Mouse (Mus musculus) urinary bladder, adult 2 months (tissue): ENCODE measurements around the gene Cacnb2. TPM values are rescaled to one million over a fixed set of nuclear protein-coding genes. Genes with fewer than 3 reads are reported as not detected.

Experiments used
- DNase-seq: peaks from one replicate; pipeline ENCODE4 v3.0.0; 2022; ENCODE audit warnings: low spot score
- polyA plus RNA-seq: library from polyadenylated mRNA; depleted of rRNA; stranded (reverse); fragments of >200 nt; gene quantifications from 2 replicates; pipeline ENCODE4 v1.2.3, GENCODE M21; 2012

The Cacnb2 gene
- polyA plus RNA-seq, 1 experiment: 16.0 TPM

DNA sequence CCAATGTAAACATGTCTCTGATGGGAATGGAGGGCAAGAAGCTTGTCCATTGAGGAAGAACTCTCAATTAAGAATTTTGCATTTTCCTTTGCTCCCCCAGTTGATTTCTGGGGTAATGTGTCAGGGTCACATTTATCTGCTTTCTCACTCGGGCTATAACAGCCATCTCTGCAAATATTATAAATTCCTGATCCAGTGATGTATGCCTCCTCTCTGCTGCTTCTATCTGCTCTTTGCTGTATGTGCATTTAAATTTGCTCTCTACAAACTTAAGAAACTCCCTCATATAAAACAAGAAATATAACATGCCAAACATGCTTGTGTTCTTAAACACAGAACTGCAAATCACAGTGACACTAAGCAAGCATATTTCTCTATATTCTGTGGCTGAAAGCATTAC, 171.5 kb downstream of the Cacnb2 start:
- no peak for DNase-seq

DNA sequence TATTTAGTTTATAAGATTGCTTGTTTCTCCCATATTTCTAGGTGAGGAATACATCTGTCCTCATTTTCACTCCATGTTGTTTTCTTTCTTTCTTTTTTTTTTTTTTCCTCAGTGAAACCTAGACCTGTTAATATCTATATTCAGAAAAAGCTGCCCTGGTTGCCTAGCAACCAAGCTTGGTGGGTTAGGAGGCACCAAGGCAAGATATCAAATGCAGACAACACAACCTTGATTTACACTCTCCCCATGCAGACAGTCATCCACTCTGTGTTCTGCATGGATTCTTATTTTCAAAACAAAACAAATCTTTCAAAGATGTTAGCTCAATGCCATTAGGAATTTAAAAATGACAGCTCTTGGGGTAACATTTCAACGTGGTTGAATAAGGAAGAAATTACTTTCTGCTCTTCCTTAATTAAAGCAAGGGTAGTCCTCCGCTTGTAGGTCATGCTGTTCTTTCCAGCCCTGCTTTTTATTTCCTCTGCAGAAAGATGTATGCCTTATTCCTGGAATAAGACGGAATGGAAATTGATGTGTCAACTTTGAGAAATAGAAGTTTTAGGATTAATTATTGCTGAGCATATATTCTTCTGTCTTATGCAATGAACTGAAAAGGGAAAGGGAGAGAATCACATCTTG, 172.1 kb downstream of the Cacnb2 start:
- DNase-seq: no peak

DNA sequence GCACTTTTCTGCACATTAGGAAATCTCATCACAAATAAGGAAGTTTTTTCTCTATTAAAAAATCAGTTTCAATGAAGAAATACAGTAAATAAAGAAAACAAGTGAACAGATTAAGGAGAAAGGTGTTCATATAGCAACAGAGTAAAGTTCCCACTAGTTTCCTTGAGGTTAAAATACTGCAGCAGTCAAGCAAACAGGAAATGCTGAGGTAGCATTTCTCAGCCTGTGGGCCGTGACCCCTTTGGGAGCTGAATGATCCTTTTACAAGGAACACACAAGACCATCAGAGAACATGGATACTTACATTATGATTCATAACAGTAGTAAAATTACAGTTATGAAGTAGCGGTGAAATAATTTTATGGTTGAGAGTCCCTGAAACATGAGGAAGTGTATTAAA, 185.1 kb downstream of the Cacnb2 start:
- no peak for DNase-seq

DNA sequence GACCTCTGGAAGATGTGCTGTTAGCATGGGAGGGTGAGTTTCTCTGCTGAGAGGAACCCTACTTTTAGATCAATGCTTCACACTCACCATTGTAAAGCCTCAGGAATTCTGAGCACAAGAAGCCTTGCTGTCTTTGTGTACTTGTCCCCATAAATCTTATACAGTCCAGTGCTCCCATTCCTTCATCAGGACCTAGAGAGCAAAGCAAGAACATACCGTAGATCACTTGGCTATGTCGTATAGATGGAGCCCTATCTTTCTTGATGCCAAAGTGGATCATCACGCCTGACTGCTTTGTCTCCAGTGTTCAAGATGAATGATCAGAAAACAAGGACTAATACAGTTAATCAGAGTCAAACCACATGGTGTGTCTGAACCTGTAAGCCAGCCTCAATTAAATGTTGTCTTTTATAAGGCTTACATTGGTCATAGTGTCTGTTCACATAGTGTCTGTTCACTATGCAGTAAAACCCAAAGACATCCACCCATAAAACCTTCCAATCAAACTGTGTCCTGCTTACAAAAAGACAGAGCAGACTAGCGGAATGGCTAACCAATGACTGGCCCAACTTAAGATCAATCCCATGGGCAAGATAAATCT, 198.7 kb downstream of the Cacnb2 start:
- DNase-seq: no peak

DNA sequence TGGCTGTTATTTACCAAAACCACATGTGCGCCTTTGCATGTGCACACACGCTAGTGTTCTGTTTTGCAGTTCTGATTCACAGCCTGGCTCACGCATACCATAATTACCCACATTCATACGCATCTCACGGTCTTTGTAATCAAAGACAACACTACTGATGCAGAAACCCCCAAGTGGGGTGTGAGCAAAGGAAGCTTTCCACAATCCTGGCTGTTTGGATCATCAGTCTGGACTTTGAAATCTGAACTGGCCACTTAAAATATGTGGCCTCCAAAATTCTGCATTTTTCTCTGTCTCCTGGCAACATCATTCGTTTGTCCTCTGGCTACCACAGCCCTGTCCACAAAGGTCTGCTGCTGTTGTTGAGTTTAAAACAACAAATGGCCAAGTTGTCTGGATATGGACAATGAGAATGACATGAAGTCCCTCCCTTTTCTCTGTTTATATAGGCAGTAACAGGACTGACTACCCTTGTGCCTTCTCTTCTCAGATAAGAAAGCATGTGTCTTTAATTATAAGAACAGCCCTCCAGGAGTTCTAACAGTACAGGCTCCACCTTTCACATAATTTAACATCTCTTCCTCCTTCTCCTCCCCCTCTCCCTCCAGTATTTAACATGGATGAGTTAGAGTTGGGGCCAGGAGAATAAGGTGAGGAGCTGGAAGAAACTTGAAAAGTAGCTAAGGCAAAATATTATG, 204.9 kb downstream of the Cacnb2 start:
- no peak for DNase-seq

DNA sequence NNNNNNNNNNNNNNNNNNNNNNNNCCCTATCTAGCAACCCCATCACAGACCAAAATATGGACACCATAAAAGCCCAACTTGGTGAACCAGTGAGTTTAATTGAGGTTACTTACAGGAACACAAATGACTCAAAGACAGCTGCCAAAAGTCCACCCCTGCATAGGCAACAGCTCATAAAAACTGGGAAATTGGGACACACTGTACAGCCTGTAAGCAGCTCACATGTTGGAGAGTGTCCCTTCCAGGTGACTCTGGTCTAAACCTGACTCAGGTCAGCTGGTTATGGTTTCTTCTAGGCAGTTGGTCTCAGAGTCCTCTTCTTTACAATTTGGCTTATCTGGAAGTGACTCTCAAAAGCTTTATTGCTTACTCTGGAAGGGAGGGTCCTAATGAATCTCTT, 212.1 kb downstream of the Cacnb2 start:
- no peak for DNase-seq

DNA sequence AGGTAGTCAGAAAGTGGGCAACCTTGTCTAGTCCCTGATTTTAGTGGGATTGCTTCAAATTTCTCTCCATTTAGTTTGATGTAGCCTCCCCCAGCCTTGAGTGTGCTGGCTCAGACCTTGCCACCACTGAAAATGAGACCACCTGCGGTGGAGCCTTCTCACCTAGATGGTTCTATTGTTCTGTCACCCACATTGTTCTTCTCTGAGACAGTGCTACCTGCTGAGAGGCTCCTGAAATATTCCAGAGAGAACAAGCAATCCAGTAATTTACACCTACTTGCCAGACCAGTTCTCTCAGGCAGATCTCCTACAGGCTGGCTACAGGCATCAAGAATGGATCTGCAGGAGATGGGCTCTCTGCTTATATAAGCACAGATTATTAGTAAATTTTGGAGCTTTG, 215.8 kb downstream of the Cacnb2 start:
- no peak for DNase-seq

DNA sequence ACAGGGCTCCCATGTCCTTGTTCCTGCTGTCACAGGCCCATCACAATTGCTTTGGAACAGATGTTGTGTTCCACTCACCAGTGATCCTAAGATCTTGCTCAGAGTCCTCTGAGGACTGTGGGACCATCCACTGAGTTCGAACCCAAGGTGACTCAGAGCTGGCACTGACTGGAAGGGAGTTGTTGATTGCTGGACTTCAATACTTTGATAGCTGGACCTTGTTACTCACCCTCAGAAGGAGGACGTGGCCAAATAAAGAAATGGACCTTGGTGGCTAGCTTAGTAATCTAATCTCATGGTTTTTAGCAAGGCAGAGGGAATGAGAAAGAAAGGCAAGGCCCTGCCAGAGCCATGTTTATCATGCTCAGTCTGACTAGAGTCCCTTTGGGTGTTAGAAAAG, 218.1 kb downstream of the Cacnb2 start:
- no peak for DNase-seq

DNA sequence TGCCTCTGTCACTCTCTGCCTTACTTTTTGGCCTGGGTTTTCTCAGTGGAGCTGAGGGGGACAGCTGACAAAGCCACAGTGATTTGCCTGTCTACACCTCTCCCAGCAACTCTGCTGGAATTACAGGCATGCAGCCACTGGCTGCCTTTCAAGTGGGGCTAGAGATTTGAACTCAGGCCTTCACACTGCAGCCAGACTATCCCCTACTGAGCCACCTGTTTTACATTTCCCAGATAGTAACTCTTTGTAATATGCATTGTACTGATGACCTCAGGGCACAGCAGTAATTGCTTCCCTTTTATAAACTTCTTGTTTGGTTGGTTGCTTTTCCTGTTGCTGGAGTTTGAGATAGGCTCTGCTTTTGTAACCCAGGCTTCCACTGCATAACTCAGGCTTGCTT, 220.2 kb downstream of the Cacnb2 start:
- DNase-seq: no peak

DNA sequence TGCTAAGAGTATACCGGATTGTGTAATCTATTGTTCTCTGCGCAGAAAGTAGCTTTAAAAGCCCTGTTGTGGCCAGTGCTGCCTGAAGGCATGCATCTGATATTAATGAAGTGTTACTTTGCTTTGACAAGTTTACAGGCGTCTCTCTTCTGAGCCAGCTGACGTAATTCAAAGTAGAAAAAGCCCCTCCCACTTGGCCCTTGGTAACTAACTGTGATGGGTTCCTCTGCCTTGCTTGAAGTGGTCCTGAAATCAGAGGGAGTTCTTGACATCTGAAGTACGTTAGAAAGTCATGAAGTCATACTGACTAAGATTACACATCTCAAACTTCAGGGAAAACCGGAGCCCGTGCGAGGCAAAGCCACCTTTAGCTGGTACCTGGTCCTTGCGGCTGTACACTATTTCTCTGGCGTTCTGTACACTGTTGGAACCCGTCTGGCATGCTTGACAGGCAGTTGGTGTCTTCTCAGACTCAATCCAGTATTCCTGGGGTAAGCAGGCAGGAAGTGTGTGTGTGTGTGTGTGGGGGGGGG, 221.0 kb downstream of the Cacnb2 start:
- DNase-seq: no peak

DNA sequence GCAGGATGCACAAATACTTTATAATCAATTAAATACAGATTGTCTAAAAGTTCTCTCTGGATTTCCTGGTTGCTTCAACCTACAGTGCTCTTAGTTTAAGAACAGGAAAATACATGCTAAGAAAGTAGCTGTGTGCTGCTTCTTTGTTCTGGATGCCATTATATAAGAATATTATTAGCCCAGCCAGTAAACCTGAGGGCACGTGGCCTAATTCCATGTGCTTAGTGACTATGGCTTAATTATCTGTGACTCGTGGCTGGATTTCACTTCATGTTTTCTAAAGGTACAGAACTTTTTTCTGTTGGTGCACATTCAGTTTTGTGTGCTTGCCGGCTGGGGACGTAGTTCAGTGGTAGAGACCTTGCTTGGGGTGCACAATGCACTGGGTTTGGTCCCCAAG, 222.3 kb downstream of the Cacnb2 start:
- no peak for DNase-seq

DNA sequence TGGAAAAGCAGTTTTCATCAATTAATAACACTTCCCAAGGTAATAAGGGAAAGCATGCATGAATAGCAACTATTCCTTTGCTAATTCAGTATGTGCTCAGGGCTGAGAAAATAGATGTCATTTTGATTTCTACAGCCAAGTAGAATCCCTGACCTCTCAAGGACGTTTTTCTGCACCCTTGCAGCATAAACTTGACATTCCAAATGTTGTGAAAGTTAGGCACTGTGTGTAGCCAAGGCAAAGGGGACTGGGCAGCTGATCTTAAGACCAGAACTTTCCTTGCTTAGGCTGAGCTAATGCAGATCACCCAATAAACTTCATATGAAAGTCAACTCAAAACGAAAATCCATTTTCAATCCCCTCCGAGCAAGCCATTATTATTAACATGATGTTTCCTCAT, 226.6 kb downstream of the Cacnb2 start:
- DNase-seq: no peak

DNA sequence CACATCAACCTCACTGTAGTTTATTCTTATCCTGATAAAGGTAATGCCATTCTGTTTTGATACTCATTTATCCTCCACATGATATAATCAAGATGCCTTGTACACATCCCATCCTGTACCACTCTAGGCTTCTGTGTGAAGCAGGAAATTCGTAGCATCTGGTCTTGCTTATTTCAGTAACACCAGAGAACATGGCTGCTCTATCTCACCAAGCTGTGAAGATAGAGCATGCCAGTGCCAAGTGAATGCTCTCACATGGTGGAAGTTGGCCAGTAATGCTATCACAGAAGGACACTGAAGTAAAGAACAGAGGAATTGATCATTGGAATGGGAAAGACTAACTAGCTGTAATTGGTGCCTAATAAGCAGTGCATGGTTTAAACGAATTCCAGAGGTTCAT, 228.4 kb downstream of the Cacnb2 start:
- DNase-seq: no peak

DNA sequence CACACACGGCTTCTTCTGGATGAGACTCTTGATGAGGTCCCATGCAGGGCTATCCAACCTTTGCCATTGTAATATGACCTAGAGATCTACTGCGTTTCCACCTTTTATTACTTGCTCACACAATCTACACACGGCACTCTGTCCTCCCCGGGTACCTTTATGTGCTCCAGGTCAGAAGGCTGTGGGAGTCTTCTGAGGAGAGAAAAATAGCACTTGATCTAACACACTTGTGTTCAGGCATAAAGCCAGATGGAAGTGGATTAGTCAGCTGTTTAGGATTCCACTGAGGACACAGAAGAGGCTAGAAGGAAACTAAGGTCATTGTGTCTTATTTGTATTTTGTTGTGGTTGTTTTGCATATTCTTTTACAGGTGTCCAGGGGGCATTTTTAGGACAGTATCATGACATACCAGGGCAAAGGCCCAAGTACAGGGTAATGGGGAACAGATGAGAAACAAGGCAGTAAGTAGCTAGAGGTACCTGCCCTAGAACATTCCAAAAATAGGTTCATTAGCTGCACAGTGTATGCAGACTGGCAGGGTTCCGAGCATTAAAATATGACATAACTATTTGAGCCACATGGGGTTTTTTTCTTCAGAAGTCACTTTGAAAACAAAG, 231.9 kb downstream of the Cacnb2 start:
- DNase-seq: no peak

DNA sequence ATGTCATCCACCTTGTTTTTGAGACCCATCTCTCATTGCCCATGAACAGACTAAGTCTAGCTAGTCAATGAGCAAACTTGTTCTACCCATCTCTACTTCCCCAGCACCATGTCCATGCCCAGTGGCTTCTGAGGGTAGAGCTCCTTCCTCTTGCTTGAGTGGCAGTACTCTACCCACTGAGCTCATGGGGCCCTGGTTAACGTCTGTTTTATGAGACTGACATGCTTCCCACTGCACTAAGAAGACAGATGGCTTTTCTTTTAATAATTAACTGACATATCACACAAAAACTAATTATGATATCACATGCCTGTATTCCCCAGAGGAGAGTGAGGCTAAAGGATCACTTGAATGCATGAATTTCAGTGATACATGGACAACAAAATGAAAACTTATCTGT, 238.4 kb downstream of the Cacnb2 start:
- DNase-seq: no peak

DNA sequence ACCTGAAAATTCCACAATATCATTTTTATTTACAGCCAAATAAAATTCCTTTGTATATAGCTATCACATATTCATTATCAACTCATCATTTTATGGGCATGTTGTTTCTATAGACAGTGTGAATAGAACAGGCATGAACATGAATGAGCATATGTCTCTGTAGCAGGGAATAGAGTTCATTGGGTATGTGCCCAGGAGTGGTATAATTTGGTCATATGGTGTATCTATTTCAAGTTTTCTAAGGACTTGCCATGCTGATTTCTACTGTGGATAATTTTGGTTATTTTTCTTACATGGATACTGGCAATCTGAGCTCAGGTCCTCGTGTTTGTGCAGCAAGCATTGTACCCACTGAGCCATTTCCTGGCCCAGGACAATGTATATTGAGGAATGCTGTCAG, 243.8 kb downstream of the Cacnb2 start:
- DNase-seq: no peak

DNA sequence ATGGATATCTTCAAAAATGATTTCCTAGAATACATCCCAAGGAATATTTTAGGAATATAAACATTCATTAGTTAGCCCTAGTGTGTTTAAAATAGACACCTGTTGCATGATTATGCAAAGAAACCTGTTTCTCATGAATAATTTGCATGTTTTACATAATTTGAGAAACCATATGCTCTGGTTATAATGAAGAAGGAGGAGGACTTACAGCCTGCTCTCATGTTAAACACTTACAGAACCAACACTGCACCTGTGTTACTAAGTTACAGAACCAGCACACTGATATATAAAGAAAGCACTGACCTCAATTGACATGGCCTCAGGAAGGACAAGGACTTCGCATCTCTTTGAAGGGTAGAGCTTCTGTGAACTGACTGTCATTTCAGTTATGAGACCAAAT, 244.3 kb downstream of the Cacnb2 start:
- no peak for DNase-seq

DNA sequence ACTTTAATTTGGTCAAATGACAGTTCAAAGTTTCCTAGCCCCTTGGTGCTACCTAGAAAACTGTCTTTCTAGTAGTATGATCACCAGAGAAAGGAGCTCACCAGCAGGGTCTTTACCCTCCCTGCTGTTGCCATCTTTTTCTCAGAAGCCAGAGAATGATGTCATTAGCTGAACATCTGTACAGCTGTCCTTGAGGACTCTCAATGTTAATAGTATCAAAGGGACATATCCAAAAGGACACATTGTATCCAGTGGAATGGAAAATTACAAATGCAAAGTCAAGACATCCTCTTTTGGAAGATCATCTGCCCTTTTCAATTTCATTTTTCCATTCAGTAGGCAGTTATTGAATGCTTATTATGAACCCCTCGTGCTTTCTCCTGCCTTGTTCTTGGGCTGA, 247.9 kb downstream of the Cacnb2 start:
- DNase-seq: no peak

DNA sequence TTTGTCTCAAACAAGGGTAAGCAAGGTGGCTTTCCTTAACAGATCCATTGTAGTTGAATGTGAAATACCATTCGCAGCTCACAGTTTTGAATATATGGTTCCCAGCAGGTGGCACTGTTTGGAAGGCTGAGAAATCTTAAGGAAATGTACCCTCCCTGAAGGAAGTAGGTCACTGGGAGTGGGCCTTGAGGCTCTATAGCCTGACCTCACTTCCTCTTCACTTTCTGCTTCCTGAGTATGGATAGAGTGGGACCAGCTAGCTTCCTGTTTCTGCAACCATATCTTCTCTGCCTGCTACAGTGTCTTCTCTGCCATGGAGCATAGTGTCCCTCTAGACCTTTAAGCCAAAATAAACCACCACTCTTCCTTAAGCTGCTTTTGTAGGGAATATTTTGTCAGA, 248.5 kb downstream of the Cacnb2 start:
- DNase-seq: no peak

DNA sequence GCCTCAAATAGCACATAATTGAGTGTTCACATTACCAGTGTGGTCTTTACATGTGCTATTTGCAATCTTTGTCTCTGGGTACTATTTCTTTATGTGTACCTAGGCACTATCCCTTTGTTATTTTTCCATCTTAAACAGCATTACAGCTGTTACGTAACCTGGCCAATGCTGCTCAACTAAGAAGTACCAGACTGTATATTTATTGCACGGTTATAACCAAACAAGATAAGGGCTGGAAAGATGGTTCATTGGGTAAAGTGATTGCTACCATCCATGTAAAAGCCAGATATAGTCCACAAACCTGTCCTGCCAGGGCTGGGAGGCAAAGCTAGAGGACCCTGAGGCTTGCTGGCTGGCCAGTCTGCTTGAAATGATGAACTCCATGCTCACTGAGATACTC, 251.2 kb downstream of the Cacnb2 start:
- no peak for DNase-seq

DNA sequence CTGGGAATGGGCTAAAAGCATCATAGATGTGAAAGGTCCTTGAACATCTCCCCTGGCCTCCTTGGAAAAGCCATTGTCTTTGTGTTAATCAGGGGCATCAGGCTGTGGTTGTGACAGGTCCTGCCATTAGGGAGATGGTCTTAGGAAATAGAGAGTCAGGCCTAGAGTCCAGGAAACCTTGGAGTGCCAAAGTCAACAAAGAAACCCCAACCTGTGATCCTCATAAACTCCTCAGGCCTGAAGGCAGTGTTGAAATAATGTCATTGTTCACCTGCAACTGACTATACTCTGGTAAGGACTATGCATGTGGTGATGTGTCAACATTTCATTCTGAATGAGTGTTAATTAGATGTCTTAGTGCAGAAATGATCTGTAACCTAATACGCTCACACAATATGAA, 255.4 kb downstream of the Cacnb2 start:
- DNase-seq: no peak

DNA sequence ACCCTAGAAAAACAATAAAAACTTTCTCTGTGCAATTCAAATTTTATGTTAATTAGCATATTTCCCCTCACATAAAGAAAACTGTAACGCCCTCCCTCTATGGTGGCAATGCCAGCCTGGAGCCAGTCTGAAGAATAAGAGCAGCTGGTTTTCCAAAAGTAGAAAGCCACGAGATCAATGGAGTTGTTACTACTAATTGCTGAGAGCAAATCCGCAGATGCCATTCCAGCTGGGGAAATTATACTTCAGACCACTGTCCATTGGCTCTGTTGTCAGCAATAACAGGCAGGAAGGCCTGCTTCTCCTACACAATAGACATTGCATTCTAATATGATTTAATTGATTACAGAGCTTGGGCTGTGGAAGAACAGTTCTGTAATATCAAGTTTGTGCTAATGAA, 257.5 kb downstream of the Cacnb2 start:
- no peak for DNase-seq

DNA sequence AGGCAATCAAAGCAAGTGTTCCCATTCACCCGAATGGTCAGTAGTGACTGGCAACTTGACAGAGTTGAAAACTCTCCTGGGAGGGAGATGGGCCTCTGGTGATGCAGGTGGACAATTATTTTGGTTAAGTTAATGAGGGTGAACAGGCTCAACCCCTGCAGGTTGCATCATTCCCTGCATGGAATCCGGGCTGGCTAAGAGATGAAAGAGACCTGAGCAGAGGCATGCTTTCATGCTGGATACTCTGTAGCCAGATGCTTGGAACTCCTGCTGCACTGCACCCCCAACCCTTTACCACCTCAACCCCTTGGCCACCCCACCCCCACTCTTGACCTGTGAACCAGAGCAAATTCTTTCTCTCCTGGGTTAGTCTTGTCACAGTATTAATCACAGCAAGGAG, 258.7 kb downstream of the Cacnb2 start:
- no peak for DNase-seq
